Mouse (Mus musculus) naive thymus-derived CD4-positive, alpha-beta T cell, adult 2 months (primary cell): Measurements from ENCODE around the gene Pcgf2.
"Not testable (repeated sequence)": the region's sequence is repeated elsewhere in the genome, so short reads cannot be mapped to it uniquely, and the experiment has no call there.

ENCODE experiments used
- DNase-seq: peaks from one replicate; pipeline ENCODE4 v3.0.0-alpha.2; 2011; ENCODE audit warnings: low read depth

Pcgf2 gene

DNA sequence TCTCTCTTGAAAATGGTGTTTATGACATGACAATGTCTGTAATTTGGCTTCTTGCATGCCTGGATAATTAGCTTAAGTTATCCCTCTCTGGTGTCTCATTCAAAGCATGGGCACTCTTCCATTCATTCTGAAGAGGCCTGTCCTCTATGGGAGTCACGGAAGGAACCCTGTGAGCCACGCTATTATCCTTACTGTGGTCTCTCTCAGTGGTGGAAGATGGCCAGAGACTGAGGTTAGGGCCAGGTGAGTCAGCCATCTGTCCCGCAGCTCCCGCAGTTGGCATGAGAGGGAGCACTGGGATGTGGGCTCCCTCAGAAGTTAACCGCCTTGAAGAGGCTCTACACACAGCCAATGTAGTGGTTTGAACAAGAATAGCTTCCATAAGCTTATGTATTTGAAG lies 50.0 kb downstream of the Pcgf2 start:
- no peak for DNase-seq

DNA sequence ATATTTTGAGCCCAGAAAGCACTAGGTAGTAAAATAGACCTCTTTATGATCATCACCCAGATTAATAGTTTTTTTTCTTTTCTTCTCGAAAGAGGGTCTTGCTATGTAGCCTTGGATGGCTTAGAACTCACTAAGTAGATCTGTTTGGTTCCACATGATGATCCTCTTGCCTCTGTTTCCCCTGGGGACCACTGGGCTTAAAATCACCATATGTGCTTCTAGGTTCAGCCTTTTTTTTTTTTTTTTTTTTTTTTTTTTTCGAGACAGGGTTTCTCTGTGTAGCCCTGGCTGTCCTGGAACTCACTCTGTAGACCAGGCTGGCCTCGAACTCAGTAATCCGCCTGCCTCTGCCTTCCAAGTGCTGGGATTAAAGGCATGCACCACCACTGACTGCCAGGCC lies 51.8 kb downstream of the Pcgf2 start:
- not testable (repeated sequence) for DNase-seq

DNA sequence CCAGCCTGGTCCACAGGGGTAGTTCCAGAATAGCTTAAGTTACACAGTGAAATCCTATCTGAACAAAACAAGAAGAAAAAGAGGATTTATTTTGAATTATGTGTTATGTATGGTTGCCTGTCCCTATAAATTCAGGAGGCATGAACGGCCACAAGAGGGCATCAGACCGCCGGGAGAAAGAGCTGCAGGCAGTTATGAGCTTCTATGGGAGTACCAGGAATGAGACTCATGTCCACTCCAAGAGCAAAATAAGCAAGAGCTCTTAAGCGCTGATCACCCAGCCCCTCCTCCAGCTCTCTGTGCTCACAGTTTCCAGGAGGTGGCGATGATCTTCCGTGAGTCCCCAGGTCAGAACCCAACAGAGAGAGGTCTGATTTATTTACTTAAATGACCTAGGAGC lies 55.5 kb downstream of the Pcgf2 start:
- DNase-seq, result peak; percentile 83

DNA sequence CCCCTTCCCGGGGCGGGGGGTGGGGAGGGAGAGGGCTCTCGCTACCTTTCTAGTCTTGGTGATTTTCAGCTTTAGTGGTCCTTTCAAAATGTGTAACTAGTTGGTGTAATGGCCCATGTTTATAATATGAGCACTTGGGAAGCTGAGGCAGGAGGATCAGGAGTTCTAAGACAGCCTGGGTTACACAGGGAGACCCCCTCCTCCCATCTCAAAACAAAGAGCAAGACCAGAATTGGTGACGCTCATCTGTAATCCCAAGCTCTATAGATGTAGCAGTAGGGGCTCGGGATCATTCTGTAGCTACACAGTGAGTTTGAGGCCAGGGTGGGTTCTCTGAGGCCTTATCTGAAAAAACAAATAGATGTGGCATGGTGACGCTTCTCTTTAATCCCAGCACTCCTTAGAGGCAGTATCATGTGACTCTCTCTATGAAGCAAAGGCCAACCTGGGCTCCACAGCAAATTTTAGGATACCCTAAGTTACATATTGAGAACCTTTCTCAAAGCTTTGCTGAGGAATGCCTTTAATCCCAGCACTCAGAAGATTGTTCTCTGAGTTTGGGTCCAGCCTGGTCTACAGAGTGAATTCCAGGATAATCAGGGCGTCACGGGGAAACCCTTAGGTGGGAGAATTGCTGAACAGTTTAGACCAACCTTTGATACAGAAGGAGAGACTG lies 56.8 kb downstream of the Pcgf2 start:
- DNase-seq, result no peak

DNA sequence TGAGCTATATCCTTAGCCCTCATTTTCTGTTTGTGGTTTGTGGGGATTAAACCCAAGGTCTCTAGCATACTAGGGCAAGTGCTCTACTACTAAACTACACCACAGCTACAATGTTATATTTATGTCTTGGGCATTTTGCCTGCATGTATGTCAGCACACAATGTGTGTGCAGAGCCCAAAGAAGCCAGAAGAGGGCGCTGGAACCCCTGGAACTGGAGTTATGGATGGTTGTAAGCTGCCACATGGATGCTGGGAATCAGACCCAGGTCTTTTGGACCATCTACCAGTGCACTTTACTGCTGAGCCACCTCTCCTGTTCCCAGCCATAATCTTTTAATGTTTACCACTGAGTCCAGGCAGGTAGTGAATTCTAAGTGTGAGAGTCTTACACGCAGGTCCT lies 57.6 kb downstream of the Pcgf2 start:
- no peak for DNase-seq

DNA sequence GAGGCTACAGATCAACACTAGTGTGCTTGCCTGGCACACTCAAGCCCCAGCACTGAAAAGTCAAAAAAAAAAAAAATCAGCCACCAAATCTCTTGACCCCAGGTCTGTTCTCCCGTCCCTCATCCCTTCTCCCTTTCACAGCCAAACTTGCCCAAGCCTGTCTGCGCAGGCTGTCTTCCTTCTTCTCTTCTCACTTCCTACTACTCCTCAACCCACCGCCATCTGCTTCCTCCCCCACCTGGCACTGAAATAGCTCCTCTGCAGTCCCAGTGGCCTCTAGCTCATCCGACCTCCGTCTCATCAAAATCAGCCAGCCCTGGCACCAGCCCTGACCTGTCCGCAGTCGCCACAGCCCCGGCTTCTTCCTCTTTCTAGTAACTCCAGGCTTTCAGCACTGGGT lies 58.6 kb downstream of the Pcgf2 start:
- DNase-seq, result no peak
